Mouse (Mus musculus) spleen, embryonic (tissue): ENCODE data around the gene Olfr765.
"Not testable (repeated sequence)": the region's sequence is repeated elsewhere in the genome, so short reads cannot be mapped to it uniquely, and the experiment has no call there.

Experiments used
- CTCF ChIA-PET: fragments of 350-600 bp; sonication (Branson Sonifier 250); formaldehyde crosslinking; loops from one replicate; lab custom pipeline; 2022; lab: Charles Lee

Gene Olfr765

GRCm38 (mm10) chr10:129049898-129050297 lies at the start of gene Olfr765:
Gene Olfr765, minus strand, starts transcription at chr10:129049998.
- CTCF ChIA-PET = not testable (repeated sequence)

- CTCF ChIA-PET = no interaction called here
These were observed 49.5 kb upstream of the Olfr765 start, which contains the start of gene Olfr768 for GRCm38 (mm10) chr10:129099275-129099674. Gene Olfr768, minus strand, starts transcription at chr10:129099375.

DNA sequence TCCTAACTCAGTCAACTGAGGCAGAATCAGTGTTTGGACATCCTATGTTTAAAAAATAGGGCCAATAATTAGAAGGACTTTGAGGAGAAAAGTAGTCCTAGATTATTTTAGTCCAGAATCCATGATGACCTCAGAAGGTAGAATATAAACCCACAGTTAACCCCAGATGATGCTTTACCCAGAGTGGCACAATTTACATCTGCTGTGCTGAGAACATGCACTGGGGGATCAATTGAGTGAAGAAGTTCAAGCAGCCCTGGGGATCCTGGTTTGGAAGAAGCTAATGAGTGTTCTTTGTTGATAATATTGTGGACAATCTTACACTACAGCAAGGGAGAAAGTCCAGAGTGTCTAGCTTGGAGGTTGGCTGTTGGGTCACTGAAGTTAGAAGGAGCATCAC lies 33.0 kb upstream of the Olfr765 start, which contains the start of gene Olfr767:
TSS of gene Olfr767 (minus strand) at position 101 of the 400 bp plus-strand sequence.
- CTCF ChIA-PET = not testable (repeated sequence)

DNA sequence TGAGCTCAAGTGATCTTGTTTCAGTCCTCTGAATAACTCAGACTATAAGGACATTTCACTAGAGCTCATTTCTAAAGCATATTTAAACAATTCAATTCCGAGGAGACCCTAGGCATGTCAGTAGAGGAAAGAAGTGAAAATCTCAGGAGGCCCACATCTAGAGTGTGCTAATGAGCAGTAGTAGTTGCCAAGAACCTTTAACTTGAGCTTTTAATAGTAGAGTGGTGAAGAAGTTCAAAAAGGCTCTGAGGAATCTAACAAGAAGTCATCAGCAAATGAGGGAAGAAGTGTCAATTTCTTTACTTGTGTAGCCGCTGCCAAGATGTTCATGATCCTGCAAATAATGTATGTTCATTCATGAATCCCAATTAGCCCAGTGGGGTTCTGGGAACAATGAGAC lies 19.1 kb upstream of the Olfr765 start, which contains the start of gene Olfr766-ps1:
TSS of gene Olfr766-ps1 (minus strand) at position 101 of the 400 bp plus-strand sequence.
- CTCF ChIA-PET = no interaction called here

- CTCF ChIA-PET = no interaction called here
These were observed 10.0 kb downstream of the Olfr765 start, which contains the start of gene Olfr764-ps1 for GRCm38 (mm10) chr10:129039796-129040195. Gene Olfr764-ps1, minus strand, starts transcription at chr10:129039896.

- CTCF ChIA-PET = no interaction called here
These were observed 21.5 kb downstream of the Olfr765 start for GRCm38 (mm10) chr10:129028343-129028742.

DNA sequence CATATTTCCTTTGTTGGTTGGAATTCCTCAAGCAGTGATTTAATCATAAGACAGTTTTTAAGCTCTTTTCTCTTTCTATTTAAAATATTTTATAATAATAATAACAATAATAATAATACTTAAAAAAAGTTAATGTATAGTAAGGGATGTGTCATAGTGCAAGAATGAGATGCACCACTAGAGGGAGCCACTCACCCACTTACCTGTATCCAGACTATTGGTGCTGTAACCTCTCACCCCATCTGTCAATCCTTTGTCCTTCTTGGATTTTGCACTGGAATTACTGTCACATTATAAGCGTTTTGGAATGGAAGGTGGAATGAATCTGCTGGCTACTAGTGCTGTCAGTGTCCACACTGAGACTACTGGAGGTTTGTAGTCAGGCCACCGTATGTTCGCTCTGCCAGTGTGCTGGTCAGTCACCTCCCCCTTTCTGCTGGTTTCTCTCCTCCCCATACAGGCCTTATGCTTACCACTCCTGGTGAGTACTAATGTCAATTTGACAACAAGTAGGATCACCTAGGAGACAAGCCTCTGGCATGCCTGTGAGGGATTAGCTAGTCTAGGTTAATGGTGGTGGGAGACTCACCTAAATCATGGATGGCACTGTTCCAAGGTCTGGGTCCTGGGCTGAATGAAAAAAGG lies 23.7 kb downstream of the Olfr765 start:
- CTCF ChIA-PET = no interaction called here

GRCm38 (mm10) chr10:129023319-129023718 lies 26.5 kb downstream of the Olfr765 start:
- CTCF ChIA-PET = no interaction called here

DNA sequence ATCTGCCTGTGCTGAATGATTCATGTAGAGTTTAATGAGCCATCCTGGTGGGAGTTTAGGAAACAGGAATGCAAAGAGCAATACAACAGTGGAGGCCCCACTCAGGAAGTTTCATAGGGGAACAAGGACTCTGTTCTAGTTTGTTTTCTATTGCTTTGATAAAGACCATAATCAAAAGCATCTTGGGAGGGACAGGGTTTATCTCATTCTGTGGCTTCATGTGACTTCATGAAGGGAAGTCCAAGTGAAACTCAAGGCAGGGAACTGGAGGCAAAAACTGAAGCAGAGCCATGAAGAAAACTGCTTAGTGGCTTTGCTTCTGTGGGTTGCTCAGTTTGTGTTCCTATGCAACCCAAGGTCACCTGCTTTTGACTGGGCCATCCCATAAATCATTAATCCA lies 35.3 kb downstream of the Olfr765 start:
- CTCF ChIA-PET = no interaction called here

- CTCF ChIA-PET = not testable (repeated sequence)
These were observed 38.3 kb downstream of the Olfr765 start for GRCm38 (mm10) chr10:129011511-129011910.

DNA sequence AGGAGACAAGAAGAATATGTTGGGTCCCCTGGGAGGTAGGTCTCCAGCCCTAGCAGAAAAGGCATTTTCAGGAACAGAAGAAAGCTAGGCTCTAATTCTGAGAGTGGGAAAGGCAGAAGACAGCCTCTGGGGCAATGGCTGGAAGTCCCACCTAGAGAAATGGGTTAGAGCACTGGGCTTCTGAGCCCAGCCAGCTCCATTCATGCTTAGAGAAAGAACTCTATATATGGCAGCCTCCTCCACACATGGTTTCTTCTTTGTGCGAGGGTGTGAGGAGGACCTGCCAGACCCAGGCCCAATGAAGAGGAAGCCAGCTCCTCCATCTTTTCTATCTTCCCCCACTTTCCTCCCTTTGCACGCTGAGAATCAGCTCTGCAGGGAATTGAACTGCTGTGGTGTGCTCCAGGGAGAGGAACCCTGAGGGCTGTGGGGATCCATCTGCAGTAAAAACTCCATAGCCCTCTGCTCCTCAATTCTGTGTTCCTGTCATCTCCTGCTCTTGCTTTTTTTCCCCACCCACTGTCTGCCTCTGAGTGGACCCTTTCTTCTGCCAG lies 39.4 kb downstream of the Olfr765 start, which contains the start of gene Olfr763:
TSS of gene Olfr763 (plus strand) at position 504 of the 554 bp plus-strand sequence.
- CTCF ChIA-PET = no interaction called here

DNA sequence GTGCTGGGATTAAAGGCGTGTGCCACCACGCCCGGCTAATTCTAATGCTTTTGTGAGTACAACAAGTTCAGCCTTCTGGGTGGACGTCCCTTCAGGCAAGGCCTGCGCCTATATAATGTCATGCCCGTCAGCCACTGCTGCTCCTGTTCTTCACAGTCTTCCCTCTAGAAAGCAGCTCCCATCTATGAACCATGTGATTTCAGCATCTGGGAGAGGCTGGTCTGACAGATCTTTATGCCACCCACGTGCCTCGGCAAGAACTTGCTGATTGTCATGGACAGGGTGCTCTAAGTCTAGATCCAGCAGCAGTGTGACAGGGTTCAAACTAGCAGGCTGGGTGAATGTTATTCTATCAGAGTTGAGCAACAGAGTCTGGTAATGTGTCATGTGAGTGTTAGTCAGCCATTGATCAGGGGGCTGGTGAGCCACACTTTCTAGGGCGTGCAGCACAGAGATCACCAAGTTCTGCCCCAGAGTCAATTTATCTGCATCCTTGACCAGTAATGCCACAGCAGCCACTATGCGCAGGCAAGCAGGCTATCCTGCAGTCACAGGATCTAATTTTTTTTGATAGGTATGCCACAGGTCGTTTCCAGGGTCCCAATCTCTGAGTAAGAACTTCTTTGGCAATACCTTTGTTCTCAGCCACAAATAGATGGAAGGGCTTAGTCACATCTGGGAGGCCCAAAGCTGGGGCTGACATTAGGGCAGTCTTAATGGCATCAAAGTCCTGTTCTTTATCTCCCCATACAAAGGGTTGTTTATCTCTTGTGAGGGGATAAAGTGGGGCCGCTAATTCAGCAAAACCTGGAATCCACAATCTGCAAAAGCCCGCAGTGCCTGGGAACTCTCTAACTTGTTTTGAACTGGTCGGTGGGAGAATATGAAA lies 45.5 kb downstream of the Olfr765 start:
- CTCF ChIA-PET = no interaction called here

- CTCF ChIA-PET = no interaction called here
These were observed 53.2 kb downstream of the Olfr765 start for GRCm38 (mm10) chr10:128996523-128997040.

DNA sequence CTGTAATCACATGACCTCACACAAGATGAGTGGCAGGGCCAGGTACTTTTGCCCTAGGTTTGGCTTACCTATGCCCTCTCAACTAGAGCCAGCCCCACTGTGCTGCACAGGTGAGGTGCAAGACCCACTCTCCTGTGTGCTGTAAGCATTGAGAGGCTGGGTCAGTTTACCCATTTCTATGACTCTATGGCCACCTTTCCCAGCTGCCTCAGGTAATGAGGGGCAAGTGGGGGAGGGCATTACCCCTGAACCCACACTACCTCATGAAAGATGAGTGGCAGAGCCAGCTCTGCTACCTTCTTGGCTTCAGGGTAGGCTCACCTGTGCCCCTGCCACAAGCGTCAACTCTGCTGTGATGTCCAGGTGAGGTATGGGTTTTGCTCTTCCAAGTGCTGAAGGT lies 54.0 kb downstream of the Olfr765 start:
- CTCF ChIA-PET = no interaction called here
